Mouse (Mus musculus) forebrain, embryonic 16.5 days (tissue): ENCODE data around the gene Tstd1. TPM values are rescaled to one million over a fixed set of nuclear protein-coding genes. Genes with fewer than 3 reads are reported as not detected.
A peak's percentile ranks its signal among the peaks of the same experiment; 100 is the strongest.

Source experiments
- ATAC-seq: fragments of 200-750 bp; cut with Nextera tagmentation; 2 replicates; pipeline ENCODE4 v1.8.0; 2017; ENCODE audit warnings: mild to moderate bottlenecking, moderate library complexity
- H3K27ac ChIP-seq: fragments of 300-500 bp; sonication (generic); 2 replicates; pipeline ENCODE4 v1.5.1; 2014; ENCODE audit warnings: low read length, control low read depth
- H3K27me3 ChIP-seq: fragments of 300-500 bp; sonication (generic); replicated peaks from 2 replicates; pipeline ENCODE4 v1.6.1; 2014; ENCODE audit warnings: low read length; ENCODE audit not compliant: control insufficient read depth, insufficient read depth
- H3K36me3 ChIP-seq: fragments of 300-500 bp; sonication (generic); 2 replicates; pipeline ENCODE4 v1.6.1; 2014; ENCODE audit not compliant: control insufficient read depth, insufficient read depth
- H3K4me1 ChIP-seq: fragments of 300-500 bp; sonication (generic); replicated peaks from 2 replicates; pipeline ENCODE4 v1.6.1; 2014; ENCODE audit warnings: low read length; ENCODE audit not compliant: control insufficient read depth, insufficient read depth
- H3K4me2 ChIP-seq: fragments of 300-500 bp; sonication (generic); 2 replicates; pipeline ENCODE4 v1.6.1; 2014; ENCODE audit warnings: mild to moderate bottlenecking, low read length, control low read depth
- H3K4me3 ChIP-seq: fragments of 300-500 bp; sonication (generic); replicated peaks from 2 replicates; pipeline ENCODE4 v1.5.1; 2014; ENCODE audit warnings: mild to moderate bottlenecking, low read length, control low read depth
- H3K9ac ChIP-seq: fragments of 300-500 bp; sonication (generic); replicated peaks from 2 replicates; pipeline ENCODE4 v1.6.1; 2014; ENCODE audit warnings: low read depth, low read length, control low read depth
- H3K9me3 ChIP-seq: fragments of 300-500 bp; sonication (generic); 2 replicates; pipeline ENCODE4 v1.6.1; 2016; ENCODE audit warnings: low read length; ENCODE audit not compliant: control insufficient read depth
- WGBS: fragments of 180-500 bp; shearing (Covaris S2); extraction: QIAGEN DNeasy Blood & Tissue Kit; methylation state at CpG from one replicate; pipeline ENCODE4 v1.1.7; 2014; 5-methylcytosine and 5-hydroxymethylcytosine counted together
- polyA plus RNA-seq: library from polyadenylated mRNA; unstranded; fragments of >200 nt; fragmentation: Nextera tagmentation; extraction: Ambion mirVana; gene quantifications from 2 replicates; pipeline ENCODE4 v1.2.1, GENCODE M21; 2015

Tstd1 gene
- polyA plus RNA-seq, 1 experiment from 2014 or later = 10.1 TPM

DNA sequence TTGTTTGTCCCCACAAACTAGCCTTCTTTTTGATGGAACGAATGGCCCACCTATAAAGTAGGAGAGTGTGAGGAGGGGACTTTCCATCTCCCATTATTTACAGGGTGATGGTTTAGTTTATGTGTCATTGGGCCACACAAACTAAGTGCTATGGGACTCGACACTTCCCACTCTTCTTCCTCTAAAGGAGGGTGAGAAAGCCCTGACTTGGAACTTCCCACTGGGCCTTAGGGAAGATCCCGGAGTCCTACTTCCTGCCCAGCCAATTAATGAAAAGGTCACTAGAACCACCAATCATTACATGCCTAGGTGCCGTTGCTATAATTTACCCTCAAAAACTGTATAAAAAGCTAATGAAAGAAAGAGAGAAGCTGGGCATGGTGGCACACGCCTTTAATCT, 13.5 kb downstream of the Tstd1 start:
- Histone ChIP-seq H3K36me3 (no peaks in the 10 kb centered on the region), H3K27me3 (peaks cover 9% of the 10 kb centered on the region; the same call in 1 of the 2 replicates), H3K4me1 (peaks cover under 1% of the 10 kb centered on the region), H3K4me2 (no peak overlapping the region), H3K27ac (no peak overlapping the region), H3K9me3 (no peaks in the 10 kb centered on the region), H3K9ac (no peak overlapping the region), H3K4me3 (no peak overlapping the region)
- WGBS = 85% methylated on average over 5 of the region's 5 CpGs
- ATAC-seq = no peak

DNA sequence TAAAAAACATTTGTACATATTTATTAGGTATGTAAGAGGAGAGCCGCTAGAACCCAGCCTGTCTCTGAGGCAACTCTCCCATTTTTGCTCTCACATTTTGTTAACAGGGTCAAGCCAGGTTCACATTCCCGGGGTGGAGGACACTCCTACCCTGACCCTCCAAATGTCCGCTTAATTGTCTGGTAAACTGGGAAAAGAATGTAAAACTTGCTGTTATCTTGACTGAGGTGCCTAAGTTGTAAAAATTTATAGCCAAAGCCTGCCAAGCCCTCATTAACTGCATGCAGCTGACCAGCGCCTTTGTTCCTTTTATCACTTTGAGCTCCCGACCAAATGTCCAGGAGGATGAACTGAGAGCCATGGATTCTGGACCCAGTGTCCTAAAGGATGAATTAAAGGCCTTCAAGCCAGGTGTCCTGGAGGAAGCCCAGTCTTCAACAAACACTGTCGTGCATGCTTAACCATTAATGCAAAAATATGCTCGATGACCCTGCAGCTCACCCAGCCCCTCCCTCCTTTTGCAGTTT, 16.7 kb downstream of the Tstd1 start:
- Histone ChIP-seq H3K9me3 (no peaks in the 10 kb centered on the region), H3K4me1 (peaks cover 9% of the 10 kb centered on the region), H3K4me2 (no peak overlapping the region), H3K4me3 (no peak overlapping the region), H3K27me3 (peaks cover 24% of the 10 kb centered on the region), H3K36me3 (no peaks in the 10 kb centered on the region), H3K27ac (no peak overlapping the region), H3K9ac (no peak overlapping the region)
- WGBS = 68% methylated on average over 7 of the region's 7 CpGs
- ATAC-seq = no peak

DNA sequence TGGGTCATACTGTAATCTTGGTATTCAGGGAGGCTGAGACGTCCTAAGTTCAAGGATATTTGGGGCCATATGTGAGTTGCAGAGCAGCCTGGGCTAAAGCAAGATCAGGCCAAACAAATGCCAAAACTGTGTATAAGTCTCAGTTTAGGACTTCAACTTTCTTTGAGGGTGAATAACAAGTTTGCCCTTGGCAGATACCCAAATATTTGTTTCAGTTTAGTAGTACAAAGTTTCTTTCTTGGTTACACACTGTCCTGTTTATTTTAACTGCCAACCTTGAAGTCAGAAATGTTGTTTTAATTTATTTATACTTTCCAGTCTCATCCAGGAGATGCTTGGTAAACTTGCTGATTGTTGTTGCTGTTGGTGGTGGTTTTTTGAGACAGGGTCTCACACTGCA, 17.3 kb downstream of the Tstd1 start:
- no peak overlapping the region for H3K27ac ChIP-seq
- H3K4me3 ChIP-seq = no peak overlapping the region
- no peak for ATAC-seq
- no peaks in the 10 kb centered on the region for H3K9me3 ChIP-seq
- 72% methylated on average over 1 of the region's 1 CpGs for WGBS
- H3K4me1 ChIP-seq = peaks cover 9% of the 10 kb centered on the region
- no peak overlapping the region for H3K4me2 ChIP-seq
- H3K27me3 ChIP-seq = peaks cover 24% of the 10 kb centered on the region
- H3K36me3 ChIP-seq = no peaks in the 10 kb centered on the region
- no peak overlapping the region for H3K9ac ChIP-seq

DNA sequence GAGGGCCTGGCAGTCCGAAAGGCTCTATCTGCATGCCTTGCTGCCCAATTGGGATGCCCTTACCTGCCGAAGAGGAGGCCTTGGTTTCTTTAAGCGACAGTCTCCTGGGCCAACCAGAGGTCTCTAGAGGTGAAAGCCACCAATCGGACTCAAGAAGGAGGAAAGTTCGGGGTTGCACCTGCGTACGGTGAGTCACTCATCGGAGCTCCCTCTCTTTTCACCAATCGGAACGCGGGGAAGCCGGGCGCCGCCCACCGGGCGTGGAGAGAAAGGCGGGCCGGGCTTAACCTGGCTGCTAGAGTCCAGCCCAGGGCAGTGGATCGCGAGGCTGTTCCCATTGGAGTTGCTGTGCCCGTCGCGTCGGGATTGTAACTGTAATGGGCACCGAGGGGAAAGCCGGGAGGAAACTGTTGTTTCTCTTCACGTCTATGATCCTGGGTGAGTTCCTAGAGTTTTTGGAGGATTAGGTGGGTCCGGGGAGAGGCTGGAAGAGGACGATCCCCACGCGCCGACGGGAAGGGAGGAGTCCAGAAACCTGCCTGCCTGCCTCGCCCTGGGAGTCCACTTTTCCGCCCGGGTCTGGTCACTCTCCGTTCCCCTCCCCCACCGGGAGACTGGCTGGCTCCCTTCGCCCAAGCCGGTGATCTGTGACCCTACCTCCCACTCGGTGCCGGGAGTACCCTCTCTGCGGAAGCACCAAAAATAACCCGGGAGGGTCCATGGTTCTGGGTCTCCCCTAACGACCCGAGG, 18.8 kb downstream of the Tstd1 start, which contains the start of gene F11r:
Gene F11r (plus strand): TSS at position 272 of the 750 bp plus-strand sequence.
- H3K9ac ChIP-seq = no peak within 1 kb of the TSS; the same call in 1 of the 2 replicates
- WGBS = 1% methylated on average over 45 of the region's 46 CpGs
- no peaks in the 10 kb centered on the region for H3K36me3 ChIP-seq
- peak; percentile 59 for ATAC-seq
- H3K27ac ChIP-seq = no peak within 1 kb of the TSS
- peak within 1 kb of the TSS; percentile 39 for H3K4me3 ChIP-seq
- H3K4me2 ChIP-seq = peak within 1 kb of the TSS; percentile 51
- no peaks in the 10 kb centered on the region for H3K9me3 ChIP-seq
- peaks cover 24% of the 10 kb centered on the region for H3K27me3 ChIP-seq
- H3K4me1 ChIP-seq = peaks cover 9% of the 10 kb centered on the region

DNA sequence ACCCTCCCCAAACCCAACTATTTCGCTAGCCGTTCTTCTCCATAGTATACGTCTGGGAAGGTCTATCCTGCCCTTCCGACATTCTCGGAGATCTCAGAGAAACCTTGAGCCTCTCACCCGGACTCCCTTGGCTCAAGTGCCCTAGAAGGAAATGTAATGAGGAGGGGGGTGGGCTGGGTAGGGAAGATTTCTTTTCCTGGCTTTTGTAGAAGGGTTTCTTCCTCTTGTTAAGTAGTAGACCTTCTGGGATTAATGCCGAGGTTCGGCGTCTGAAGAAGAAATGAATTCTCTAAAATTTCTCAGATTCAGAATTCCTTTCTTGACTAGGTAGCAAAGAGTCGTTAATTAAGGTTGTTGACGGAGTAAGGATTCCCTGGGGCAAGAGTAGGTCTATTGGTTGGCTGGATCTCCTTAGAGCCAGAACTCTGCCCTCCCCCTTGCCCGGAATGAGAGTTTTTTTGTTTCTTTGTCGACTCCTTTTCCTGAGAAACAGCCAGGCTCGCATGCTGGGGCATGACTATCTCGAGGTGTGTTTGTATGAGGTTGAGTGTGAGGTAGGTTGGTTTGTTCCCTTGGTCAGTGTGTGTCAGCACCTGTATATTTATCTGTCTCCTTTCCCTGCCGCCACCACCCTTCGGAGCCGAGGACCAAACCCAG, 19.5 kb downstream of the Tstd1 start:
- H3K4me3 ChIP-seq = peak overlapping the region; percentile 39
- no peak for ATAC-seq
- peak overlapping the region; percentile 51 for H3K4me2 ChIP-seq
- H3K4me1 ChIP-seq = peaks cover 9% of the 10 kb centered on the region
- 6% methylated on average over 18 of the region's 18 CpGs for WGBS
- no peaks in the 10 kb centered on the region for H3K36me3 ChIP-seq
- H3K9ac ChIP-seq = no peak overlapping the region; the same call in 1 of the 2 replicates
- H3K27me3 ChIP-seq = peaks cover 24% of the 10 kb centered on the region
- no peaks in the 10 kb centered on the region for H3K9me3 ChIP-seq
- H3K27ac ChIP-seq = no peak overlapping the region

DNA sequence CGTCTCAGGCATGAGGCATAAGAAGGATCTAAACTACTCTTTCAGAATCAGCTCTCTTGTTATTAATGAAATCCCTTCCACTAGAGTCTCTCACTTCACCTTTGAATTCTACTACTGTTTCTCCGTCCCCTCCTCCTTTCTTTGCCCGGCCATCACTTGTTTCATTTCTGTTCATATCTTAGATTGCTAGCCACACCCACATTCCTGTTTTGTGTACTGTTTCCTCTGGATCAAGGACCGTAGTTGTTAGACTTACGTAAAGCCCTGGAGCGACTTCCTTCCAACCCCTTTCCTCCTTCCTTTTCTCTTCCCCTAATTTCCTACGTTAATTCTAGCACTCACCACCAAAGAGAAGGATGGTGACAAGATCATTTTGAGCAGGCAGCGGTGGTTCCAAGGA, 20.4 kb downstream of the Tstd1 start:
- no peak overlapping the region for H3K27ac ChIP-seq
- ATAC-seq = no peak
- peaks cover 9% of the 10 kb centered on the region for H3K4me1 ChIP-seq
- no peak overlapping the region for H3K9ac ChIP-seq
- no peak overlapping the region; the same call in 1 of the 2 replicates for H3K4me2 ChIP-seq
- no peaks in the 10 kb centered on the region for H3K9me3 ChIP-seq
- WGBS = 52% methylated on average over 8 of the region's 8 CpGs
- no peaks in the 10 kb centered on the region for H3K36me3 ChIP-seq
- H3K27me3 ChIP-seq = peaks cover 24% of the 10 kb centered on the region
- H3K4me3 ChIP-seq = no peak overlapping the region

DNA sequence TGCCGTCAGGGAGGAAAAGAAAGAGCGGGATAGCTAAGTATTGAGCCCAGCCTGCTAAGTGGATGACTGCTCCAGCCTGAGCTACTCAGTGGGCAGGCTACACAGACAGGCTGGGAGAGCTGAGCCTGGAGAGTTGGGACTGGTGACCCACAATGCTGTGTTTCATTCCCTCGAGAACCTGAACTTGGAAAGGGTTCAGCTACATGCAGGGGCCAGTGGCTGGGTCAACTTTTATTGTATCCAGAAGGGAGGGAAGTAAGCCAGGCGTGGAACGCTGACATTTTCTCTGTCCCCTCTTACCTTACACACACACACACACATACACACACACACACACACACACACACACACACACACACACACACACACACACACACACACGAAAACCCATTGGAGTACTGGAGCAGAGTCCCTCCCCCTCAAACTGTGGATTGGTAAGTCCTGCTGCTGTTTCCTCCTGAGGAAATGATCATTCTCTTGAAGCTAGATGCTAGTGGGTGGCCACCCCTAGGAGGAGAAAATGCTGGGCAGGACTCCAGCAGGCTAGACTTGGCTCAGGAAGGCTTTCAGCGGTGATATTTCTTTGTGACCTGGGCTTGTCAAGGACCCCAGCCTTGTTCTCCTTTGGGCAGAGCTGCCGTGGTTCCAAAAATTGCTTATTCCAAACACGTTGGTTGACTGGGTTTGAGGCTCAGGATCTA, 21.5 kb downstream of the Tstd1 start:
- Histone ChIP-seq H3K4me2 (no peak overlapping the region; the same call in 1 of the 2 replicates), H3K4me3 (no peak overlapping the region), H3K9ac (no peak overlapping the region), H3K27me3 (peaks cover 24% of the 10 kb centered on the region), H3K9me3 (no peaks in the 10 kb centered on the region), H3K27ac (no peak overlapping the region), H3K4me1 (peaks cover 9% of the 10 kb centered on the region), H3K36me3 (no peaks in the 10 kb centered on the region)
- peak; percentile 54; the same call in 1 of the 2 replicates for ATAC-seq
- WGBS = 47% methylated on average over 9 of the region's 9 CpGs

DNA sequence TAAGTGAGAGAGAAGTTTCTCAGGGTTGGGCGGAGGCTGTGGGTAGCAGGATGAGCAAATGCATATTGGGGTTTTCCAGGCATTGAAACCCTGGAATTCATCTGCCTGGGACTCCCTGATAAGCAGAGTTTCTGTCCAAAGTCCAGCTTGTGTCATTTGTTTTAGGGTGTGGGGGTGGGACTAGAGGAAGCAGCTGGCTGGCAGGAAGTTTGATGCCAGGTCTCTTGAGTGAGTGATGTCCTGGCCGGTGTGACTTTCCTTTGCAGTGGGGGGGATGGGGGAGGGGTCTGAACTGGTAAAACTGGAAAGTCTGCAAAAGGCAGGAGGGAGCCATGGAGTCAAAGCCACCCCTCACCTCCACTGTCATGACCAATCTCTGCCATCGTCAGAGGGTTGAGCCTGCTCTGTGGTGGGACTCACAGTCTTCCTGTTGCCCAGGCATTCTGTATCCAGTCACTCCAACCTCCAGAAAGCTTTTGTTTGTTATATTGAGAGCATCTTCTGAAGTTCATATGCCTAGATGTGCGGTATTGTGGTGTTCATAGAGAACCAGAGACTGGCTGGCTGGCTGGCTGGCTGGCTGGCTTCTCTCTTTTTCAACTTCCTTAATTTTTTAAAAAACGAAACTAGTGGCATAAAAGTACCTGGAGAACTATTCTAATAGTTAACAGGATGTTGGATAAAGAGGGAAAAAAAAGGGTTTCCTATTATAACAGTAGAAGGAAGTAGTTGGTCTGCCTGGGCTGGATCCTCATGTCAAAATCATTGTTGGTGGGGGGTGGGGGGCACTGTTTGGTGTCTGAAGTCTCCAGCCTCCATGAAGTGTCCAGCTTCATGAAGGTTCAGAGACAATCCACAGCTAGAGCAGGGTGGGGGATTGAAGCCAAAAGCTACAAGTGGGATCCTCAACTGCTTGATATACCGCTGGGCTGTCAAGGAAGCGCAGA, 23.1 kb downstream of the Tstd1 start:
- Histone ChIP-seq H3K4me3 (no peak overlapping the region), H3K36me3 (no peaks in the 10 kb centered on the region), H3K9ac (no peak overlapping the region), H3K27me3 (peaks cover 18% of the 10 kb centered on the region), H3K27ac (no peak overlapping the region), H3K4me1 (peaks cover 9% of the 10 kb centered on the region), H3K9me3 (no peaks in the 10 kb centered on the region), H3K4me2 (no peak overlapping the region)
- no peak for ATAC-seq
- 67% methylated on average over 7 of the region's 7 CpGs for WGBS
